Mouse (Mus musculus): Measurements from ENCODE around the gene Nadk. TPM values are rescaled to one million over a fixed set of nuclear protein-coding genes. Genes with fewer than 3 reads are reported as not detected.

Gene Nadk
- polyA plus RNA-seq, 1 experiment from 2014 or later = 110 TPM

DNA sequence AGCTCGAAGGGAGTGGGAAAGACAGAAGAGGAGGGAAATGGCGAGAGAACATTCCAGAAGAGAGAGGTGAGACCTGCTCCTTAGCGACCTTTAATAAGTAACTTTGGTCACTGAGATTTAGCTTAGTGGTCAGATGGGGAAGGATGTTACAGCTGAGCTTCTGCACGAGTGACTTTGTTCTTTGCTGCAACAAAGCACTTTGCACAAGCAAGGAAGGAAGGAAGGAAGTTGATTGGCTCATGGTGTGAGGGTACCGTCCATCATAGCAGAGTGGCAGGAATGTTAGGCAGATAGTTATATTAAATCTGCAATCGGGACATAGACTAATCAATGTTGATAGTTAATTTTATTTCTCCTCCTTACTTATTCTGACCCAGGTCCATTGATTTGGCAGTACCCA lies 68.1 kb downstream of the Nadk start:
- no peak overlapping the region for H3K9ac ChIP-seq (ENCODE audit: low read length)
- H3K4me3 ChIP-seq (ENCODE audit: low read depth, low read length) = no peak overlapping the region
- no peak for ATAC-seq (replicated peaks; ENCODE audit: low FRiP score)
- 90% methylated on average over 6 of the region's 6 CpGs for WGBS
- H3K4me1 ChIP-seq (replicated peaks; ENCODE audit: control insufficient read depth, insufficient read depth, low read length) = no peaks in the 10 kb centered on the region
- H3K27me3 ChIP-seq (ENCODE audit: control insufficient read depth, insufficient read depth, low read length) = no peaks in the 10 kb centered on the region
- H3K27ac ChIP-seq (ENCODE audit: low read depth, low read length) = no peak overlapping the region
- peaks cover 11% of the 10 kb centered on the region; the same call in 1 of the 2 replicates for H3K36me3 ChIP-seq (ENCODE audit: control insufficient read depth, insufficient read depth, low read length)
- no peak overlapping the region for H3K4me2 ChIP-seq (ENCODE audit: low read depth, low read length, severe bottlenecking)
- H3K9me3 ChIP-seq (ENCODE audit: control insufficient read depth, low read length) = no peaks in the 10 kb centered on the region
- no peak for DNase-seq (ENCODE audit: low spot score)

DNA sequence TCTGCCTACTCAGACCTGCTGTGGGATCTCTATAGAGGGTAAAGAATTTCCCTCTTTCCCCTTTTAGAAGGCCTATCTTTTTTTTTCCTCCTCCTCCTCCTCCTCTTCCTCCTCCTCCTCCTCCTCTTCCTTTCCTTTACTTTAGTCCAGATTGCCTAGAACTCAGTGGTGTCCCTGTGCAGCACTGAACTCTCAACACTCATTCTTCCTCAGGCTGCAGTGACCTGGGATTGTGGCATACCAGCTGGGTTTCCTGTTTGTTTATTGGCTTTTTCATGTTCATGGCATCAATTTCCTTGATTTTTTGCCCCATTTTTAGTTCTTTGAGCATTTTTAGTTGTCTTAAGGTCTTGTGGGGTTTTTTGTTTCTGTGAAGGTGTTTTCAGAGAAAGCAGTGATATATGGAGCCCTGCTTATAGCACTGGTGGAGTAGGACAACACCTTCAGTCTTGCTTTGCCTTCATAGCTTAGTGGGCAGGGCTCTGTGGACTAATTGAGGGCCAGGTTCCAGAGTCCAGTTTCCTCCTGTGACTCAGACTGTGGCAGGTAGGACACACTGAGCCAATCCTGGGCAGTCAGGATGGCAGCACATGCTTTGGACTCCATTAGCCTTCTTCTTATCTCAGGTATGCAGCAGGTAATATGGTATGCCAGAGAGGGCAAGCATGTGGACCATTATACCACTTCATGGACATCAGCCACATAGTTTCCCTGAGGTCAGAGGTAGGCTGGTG lies 73.8 kb downstream of the Nadk start:
- Histone ChIP-seq H3K9ac (ENCODE audit: low read length) (no peak overlapping the region), H3K4me2 (ENCODE audit: low read depth, low read length, severe bottlenecking) (no peak overlapping the region), H3K4me1 (replicated peaks; ENCODE audit: control insufficient read depth, insufficient read depth, low read length) (no peaks in the 10 kb centered on the region), H3K36me3 (ENCODE audit: control insufficient read depth, insufficient read depth, low read length) (peaks cover 14% of the 10 kb centered on the region; the same call in 1 of the 2 replicates), H3K9me3 (ENCODE audit: control insufficient read depth, low read length) (no peaks in the 10 kb centered on the region), H3K27me3 (ENCODE audit: control insufficient read depth, insufficient read depth, low read length) (no peaks in the 10 kb centered on the region), H3K4me3 (ENCODE audit: low read depth, low read length) (no peak overlapping the region), H3K27ac (ENCODE audit: low read depth, low read length) (no peak overlapping the region)
- DNase-seq (ENCODE audit: low spot score) (no peak), ATAC-seq (replicated peaks; ENCODE audit: low FRiP score) (no peak)

Other genes with a start within 250 kb of the Nadk start
- gene Prkcz, start 201.0 kb upstream of the Nadk start, polyA plus RNA-seq (2014; fragmentation: Nextera tagmentation; extraction: Ambion mirVana) = 16.5 and 20.8 TPM in 2 replicates
- gene Gabrd, start 164.3 kb upstream of the Nadk start, polyA plus RNA-seq (2014; fragmentation: Nextera tagmentation; extraction: Ambion mirVana) = not detected in 2 replicates
- gene Cfap74, start 153.2 kb upstream of the Nadk start, polyA plus RNA-seq (2014; fragmentation: Nextera tagmentation; extraction: Ambion mirVana) = 8.7 and 9.1 TPM in 2 replicates
- not detected in 2 replicates for gene Tmem52, start 93.3 kb upstream of the Nadk start, polyA plus RNA-seq (2014; fragmentation: Nextera tagmentation; extraction: Ambion mirVana)
- gene Gnb1, start 71.0 kb upstream of the Nadk start, polyA plus RNA-seq (2014; fragmentation: Nextera tagmentation; extraction: Ambion mirVana) = 745 and 764 TPM in 2 replicates
- 16.0 and 16.5 TPM in 2 replicates for gene Slc35e2, start 39.0 kb downstream of the Nadk start, polyA plus RNA-seq (2014; fragmentation: Nextera tagmentation; extraction: Ambion mirVana)
- gene Cdk11b, start 62.5 kb downstream of the Nadk start, polyA plus RNA-seq (2014; fragmentation: Nextera tagmentation; extraction: Ambion mirVana) = 83.8 and 84.0 TPM in 2 replicates
- not detected in 2 replicates for gene Gm10563, start 83.0 kb downstream of the Nadk start, polyA plus RNA-seq (2014; fragmentation: Nextera tagmentation; extraction: Ambion mirVana)
- gene Mmp23, start 91.0 kb downstream of the Nadk start, polyA plus RNA-seq (2014; fragmentation: Nextera tagmentation; extraction: Ambion mirVana) = 2.5 and 2.7 TPM in 2 replicates
- 21.2 and 22.3 TPM in 2 replicates for gene Mib2, start 106.8 kb downstream of the Nadk start, polyA plus RNA-seq (2014; fragmentation: Nextera tagmentation; extraction: Ambion mirVana)
- gene Fndc10, start 132.0 kb downstream of the Nadk start, polyA plus RNA-seq (2014; fragmentation: Nextera tagmentation; extraction: Ambion mirVana) = 2.3 and 2.9 TPM in 2 replicates
- gene Ssu72, start 142.4 kb downstream of the Nadk start, polyA plus RNA-seq (2014; fragmentation: Nextera tagmentation; extraction: Ambion mirVana) = 138 and 144 TPM in 2 replicates
- gene Tmem240, start 172.4 kb downstream of the Nadk start, polyA plus RNA-seq (2014; fragmentation: Nextera tagmentation; extraction: Ambion mirVana) = 0.76 and 1.2 TPM in 2 replicates
- 104 and 115 TPM in 2 replicates for gene Atad3a, start 198.7 kb downstream of the Nadk start, polyA plus RNA-seq (2014; fragmentation: Nextera tagmentation; extraction: Ambion mirVana)
- 10.0 and 10.6 TPM in 2 replicates for gene Vwa1, start 212.3 kb downstream of the Nadk start, polyA plus RNA-seq (2014; fragmentation: Nextera tagmentation; extraction: Ambion mirVana)
- gene Tmem88b, start 223.5 kb downstream of the Nadk start, polyA plus RNA-seq (2014; fragmentation: Nextera tagmentation; extraction: Ambion mirVana) = 0.15 and 0.43 TPM in 2 replicates
- gene Ankrd65, start 228.1 kb downstream of the Nadk start, polyA plus RNA-seq (2014; fragmentation: Nextera tagmentation; extraction: Ambion mirVana) = not detected in 2 replicates
- 203 and 223 TPM in 2 replicates for gene Mrpl20, start 240.5 kb downstream of the Nadk start, polyA plus RNA-seq (2014; fragmentation: Nextera tagmentation; extraction: Ambion mirVana)